Mouse (Mus musculus): ENCODE measurements around the gene Rab34. TPM values are rescaled to one million over a fixed set of nuclear protein-coding genes. Genes with fewer than 3 reads are reported as not detected.
A peak's percentile ranks its signal among the peaks of the same experiment; 100 is the strongest.

The Rab34 gene
- polyA plus RNA-seq, 1 experiment from 2014 or later: 15.6 TPM

GRCm38 (mm10) chr11:78175771-78176401 lies 12.3 kb upstream of the Rab34 start:
- ATAC-seq (ENCODE audit: low read depth) (peak; percentile 40), DNase-seq (no peak)
- no peaks in the 10 kb centered on the region for H3K27me3 ChIP-seq
- H3K4me3 ChIP-seq (replicated peaks): peak overlapping the region; percentile 94
- H3K9ac ChIP-seq: peak overlapping the region; percentile 99
- peak overlapping the region; percentile 100 for H3K27ac ChIP-seq
- 5% methylated on average over 10 of the region's 10 CpGs for WGBS (ENCODE audit: insufficient replicate concordance)
- H3K4me2 ChIP-seq: peak overlapping the region; percentile 81
- peaks cover 66% of the 10 kb centered on the region for H3K4me1 ChIP-seq (replicated peaks)
- H3K36me3 ChIP-seq: peaks cover 29% of the 10 kb centered on the region
- no peaks in the 10 kb centered on the region for H3K9me3 ChIP-seq (replicated peaks)

- ATAC-seq (ENCODE audit: low read depth) (peak; percentile 26), DNase-seq (peak; percentile 97)
- Histone ChIP-seq H3K4me3 (replicated peaks) (peak within 1 kb of the TSS; percentile 94), H3K27ac (peak within 1 kb of the TSS; percentile 100), H3K27me3 (no peaks in the 10 kb centered on the region), H3K36me3 (peaks cover 31% of the 10 kb centered on the region), H3K9me3 (replicated peaks) (no peaks in the 10 kb centered on the region), H3K9ac (peak within 1 kb of the TSS; percentile 99), H3K4me1 (replicated peaks) (peaks cover 68% of the 10 kb centered on the region), H3K4me2 (peak within 1 kb of the TSS; percentile 81)
- WGBS (ENCODE audit: insufficient replicate concordance): under 1% methylated on average over 32 of the region's 32 CpGs
These were observed 11.8 kb upstream of the Rab34 start, which contains the start of the genes Nek8 and Tlcd1 for GRCm38 (mm10) chr11:78176402-78176862. TSS of gene Nek8 (minus strand) at chr11:78176675. TSS of gene Tlcd1 (plus strand) at chr11:78176711.

DNA sequence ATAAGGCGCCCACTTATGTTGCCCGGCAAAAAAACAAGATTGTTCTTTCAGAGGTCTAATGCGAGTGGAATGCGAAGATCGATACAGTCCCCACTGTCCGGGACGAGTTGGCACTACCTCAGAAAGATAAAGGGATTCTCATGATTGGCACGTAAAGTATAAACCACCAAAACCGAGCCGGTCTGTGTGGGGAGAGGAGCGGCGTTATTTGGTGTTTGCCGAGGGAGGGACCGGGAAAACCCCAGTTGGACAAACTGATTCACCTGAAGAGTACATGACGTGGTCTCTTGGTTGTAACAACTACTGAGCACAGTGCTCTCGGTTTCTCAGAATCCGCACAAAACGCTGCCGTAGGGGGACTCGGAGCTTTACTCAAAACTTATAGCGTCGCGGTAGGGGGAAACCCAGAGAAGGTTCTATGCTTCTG lies 11.3 kb upstream of the Rab34 start:
- Histone ChIP-seq H3K4me3 (replicated peaks) (peak overlapping the region; percentile 94), H3K27me3 (no peaks in the 10 kb centered on the region), H3K9ac (peak overlapping the region; percentile 99), H3K4me2 (peak overlapping the region; percentile 81), H3K4me1 (replicated peaks) (peaks cover 69% of the 10 kb centered on the region), H3K9me3 (replicated peaks) (no peaks in the 10 kb centered on the region), H3K36me3 (peaks cover 34% of the 10 kb centered on the region), H3K27ac (peak overlapping the region; percentile 100)
- ATAC-seq (ENCODE audit: low read depth) (no peak), DNase-seq (no peak)
- WGBS (ENCODE audit: insufficient replicate concordance): under 1% methylated on average over 23 of the region's 23 CpGs

DNA sequence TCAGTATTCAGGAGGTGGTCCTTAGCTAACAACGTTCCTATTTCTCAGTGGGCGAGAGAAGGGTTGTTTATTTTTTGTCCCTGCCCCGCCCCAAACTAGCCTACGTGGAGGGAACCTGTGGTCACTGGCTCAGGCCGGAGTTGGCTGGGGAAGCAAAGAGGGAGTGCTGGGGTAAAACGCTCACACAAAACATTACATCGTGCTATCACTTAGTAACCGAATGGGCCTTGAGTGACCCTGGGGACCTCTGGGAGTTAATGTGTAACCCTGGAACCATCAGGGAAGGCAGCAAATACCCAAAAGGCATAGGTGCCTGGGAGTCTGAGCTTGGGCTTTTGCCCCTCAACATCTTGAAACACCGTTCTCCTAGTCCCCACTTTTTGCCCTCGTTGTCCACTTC lies 10.8 kb upstream of the Rab34 start:
- Histone ChIP-seq H3K27ac (peak overlapping the region; percentile 100), H3K9ac (peak overlapping the region; percentile 99), H3K4me2 (peak overlapping the region; percentile 81), H3K27me3 (no peaks in the 10 kb centered on the region), H3K4me3 (replicated peaks) (peak overlapping the region; percentile 94), H3K36me3 (peaks cover 36% of the 10 kb centered on the region), H3K4me1 (replicated peaks) (peaks cover 69% of the 10 kb centered on the region), H3K9me3 (replicated peaks) (no peaks in the 10 kb centered on the region)
- DNase-seq (peak; percentile 71), ATAC-seq (ENCODE audit: low read depth) (peak; percentile 20)
- WGBS (ENCODE audit: insufficient replicate concordance): 0% methylated on average over 10 of the region's 10 CpGs

DNA sequence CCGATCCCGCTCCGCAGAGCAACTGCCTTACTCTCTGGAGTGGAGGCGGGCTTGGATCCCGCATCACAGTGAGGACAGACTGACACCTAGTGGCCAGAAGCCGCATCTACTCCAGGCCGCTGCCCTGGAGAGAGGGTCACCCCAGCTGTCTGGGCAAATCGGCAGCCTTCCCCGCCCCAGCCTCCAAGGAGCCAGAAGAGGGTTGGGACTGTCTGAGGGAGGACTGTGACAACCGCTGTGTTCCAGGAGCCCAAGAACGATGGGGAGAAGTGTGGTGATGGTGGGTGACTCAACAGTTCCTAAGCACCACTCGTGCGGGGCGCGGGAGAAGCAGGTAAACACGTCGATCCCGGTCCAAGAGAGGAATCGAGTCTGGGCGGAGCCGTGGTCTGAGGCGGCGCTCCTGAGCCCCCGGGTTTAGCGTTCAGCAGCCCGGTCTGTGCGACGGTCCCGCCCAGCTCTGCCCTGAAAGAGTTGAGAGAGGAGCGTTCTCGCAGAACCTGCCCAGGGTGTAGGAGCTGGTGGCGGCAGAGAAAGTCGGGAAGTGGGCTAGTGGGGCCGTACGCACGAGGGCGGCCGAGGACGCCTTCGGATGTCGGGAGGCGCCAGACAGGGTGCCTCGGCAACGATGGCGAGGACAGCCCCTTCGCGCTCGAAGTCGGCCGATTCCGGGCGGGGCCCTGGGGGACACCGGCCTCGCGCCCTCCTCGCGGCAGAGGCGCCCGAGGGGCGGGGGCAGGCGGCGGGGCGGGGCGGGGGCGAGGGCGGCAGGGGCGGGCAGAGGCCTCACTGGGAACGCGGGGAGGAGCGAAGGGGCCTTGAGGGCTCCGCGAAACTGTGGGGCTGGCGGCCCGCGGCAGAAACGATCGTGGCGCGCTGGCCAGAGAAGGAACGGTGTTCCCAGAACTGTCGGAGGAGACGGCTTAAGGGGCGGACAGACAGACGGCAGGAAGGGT lies 10.0 kb upstream of the Rab34 start:
- peak overlapping the region; percentile 81 for H3K4me2 ChIP-seq
- H3K9me3 ChIP-seq (replicated peaks): no peaks in the 10 kb centered on the region
- peak overlapping the region; percentile 100 for H3K27ac ChIP-seq
- peak overlapping the region; percentile 94 for H3K4me3 ChIP-seq (replicated peaks)
- ATAC-seq (ENCODE audit: low read depth) (peak; percentile 79), DNase-seq (peak; percentile 90)
- WGBS (ENCODE audit: insufficient replicate concordance): under 1% methylated on average over 81 of the region's 84 CpGs
- no peaks in the 10 kb centered on the region for H3K27me3 ChIP-seq
- peak overlapping the region; percentile 99 for H3K9ac ChIP-seq
- peaks cover 38% of the 10 kb centered on the region for H3K36me3 ChIP-seq
- peaks cover 63% of the 10 kb centered on the region for H3K4me1 ChIP-seq (replicated peaks)

- no peaks in the 10 kb centered on the region for H3K9me3 ChIP-seq (replicated peaks)
- H3K27ac ChIP-seq: peak overlapping the region; percentile 100
- H3K36me3 ChIP-seq: peaks cover 38% of the 10 kb centered on the region
- peak overlapping the region; percentile 94 for H3K4me3 ChIP-seq (replicated peaks)
- under 1% methylated on average over 29 of the region's 29 CpGs for whole genome bisulfite sequencing (ENCODE audit: insufficient replicate concordance)
- DNase-seq (no peak), ATAC-seq (ENCODE audit: low read depth) (peak; percentile 4)
- H3K9ac ChIP-seq: peak overlapping the region; percentile 99
- no peaks in the 10 kb centered on the region for H3K27me3 ChIP-seq
- H3K4me2 ChIP-seq: peak overlapping the region; percentile 81
- H3K4me1 ChIP-seq (replicated peaks): peaks cover 63% of the 10 kb centered on the region
These were observed 9.3 kb upstream of the Rab34 start for GRCm38 (mm10) chr11:78178859-78179437.

GRCm38 (mm10) chr11:78179438-78179999 lies 8.7 kb upstream of the Rab34 start:
- no peak for ATAC-seq (ENCODE audit: low read depth)
- H3K36me3 ChIP-seq: peaks cover 38% of the 10 kb centered on the region
- no peaks in the 10 kb centered on the region for H3K9me3 ChIP-seq (replicated peaks)
- H3K4me3 ChIP-seq (replicated peaks): peak overlapping the region; percentile 94
- H3K27me3 ChIP-seq: no peaks in the 10 kb centered on the region
- WGBS (ENCODE audit: insufficient replicate concordance): 10% methylated on average over 8 of the region's 8 CpGs
- peak overlapping the region; percentile 81 for H3K4me2 ChIP-seq
- peak overlapping the region; percentile 99 for H3K9ac ChIP-seq
- peak overlapping the region; percentile 100 for H3K27ac ChIP-seq
- no peak for DNase-seq
- peaks cover 63% of the 10 kb centered on the region for H3K4me1 ChIP-seq (replicated peaks)

- H3K27ac ChIP-seq: peak overlapping the region; percentile 100
- ATAC-seq (ENCODE audit: low read depth) (no peak), DNase-seq (no peak)
- WGBS (ENCODE audit: insufficient replicate concordance): 28% methylated on average over 6 of the region's 6 CpGs
- peaks cover 38% of the 10 kb centered on the region for H3K36me3 ChIP-seq
- H3K4me1 ChIP-seq (replicated peaks): peaks cover 56% of the 10 kb centered on the region
- no peaks in the 10 kb centered on the region for H3K27me3 ChIP-seq
- no peaks in the 10 kb centered on the region for H3K9me3 ChIP-seq (replicated peaks)
- peak overlapping the region; percentile 99 for H3K9ac ChIP-seq
- peak overlapping the region; percentile 81 for H3K4me2 ChIP-seq
- peak overlapping the region; percentile 94 for H3K4me3 ChIP-seq (replicated peaks)
These were observed 8.0 kb upstream of the Rab34 start for GRCm38 (mm10) chr11:78180081-78180761.

- peak overlapping the region; percentile 81 for H3K4me2 ChIP-seq
- peaks cover 47% of the 10 kb centered on the region for H3K4me1 ChIP-seq (replicated peaks)
- no peak for DNase-seq
These were observed 6.3 kb upstream of the Rab34 start for GRCm38 (mm10) chr11:78181830-78182357.

DNA sequence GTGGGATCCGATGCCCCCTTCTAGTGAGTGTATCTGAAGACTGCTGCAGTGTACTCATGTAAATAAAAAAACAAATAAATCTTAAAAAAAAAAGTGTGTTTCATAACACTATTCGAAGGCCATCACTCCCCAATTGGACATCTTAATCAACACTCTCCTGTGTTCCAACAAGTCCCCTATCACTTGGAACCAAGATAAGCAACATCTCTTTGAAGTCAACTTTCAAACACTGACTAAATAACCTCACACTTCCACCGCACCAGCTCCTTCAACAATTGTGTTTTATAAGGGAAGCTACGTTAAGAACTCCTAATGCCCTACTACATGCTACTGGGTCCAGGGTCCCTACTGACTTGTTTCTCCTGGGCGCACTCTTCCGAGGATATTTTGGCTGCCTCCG lies 5.8 kb upstream of the Rab34 start:
- ATAC-seq (ENCODE audit: low read depth) (no peak), DNase-seq (no peak)
- under 1% methylated on average over 7 of the region's 7 CpGs for WGBS (ENCODE audit: insufficient replicate concordance)

More at GRCm38 (mm10) chr11:78181830-78182357, 6.3 kb upstream of the Rab34 start:
- no peaks in the 10 kb centered on the region for H3K9me3 ChIP-seq (replicated peaks)
- peaks cover 12% of the 10 kb centered on the region for H3K27me3 ChIP-seq
- H3K36me3 ChIP-seq: peaks cover 38% of the 10 kb centered on the region
- ATAC-seq (ENCODE audit: low read depth): no peak
- 28% methylated on average over 2 of the region's 2 CpGs for WGBS (ENCODE audit: insufficient replicate concordance)
- peak overlapping the region; percentile 99 for H3K9ac ChIP-seq
- peak overlapping the region; percentile 100 for H3K27ac ChIP-seq
- peak overlapping the region; percentile 94 for H3K4me3 ChIP-seq (replicated peaks)

More for the DNA sequence above, 5.8 kb upstream of the Rab34 start:
- Histone ChIP-seq H3K4me1 (replicated peaks) (peaks cover 47% of the 10 kb centered on the region), H3K4me2 (peak overlapping the region; percentile 81), H3K27ac (peak overlapping the region; percentile 100), H3K9me3 (replicated peaks) (no peaks in the 10 kb centered on the region), H3K36me3 (peaks cover 38% of the 10 kb centered on the region), H3K27me3 (peaks cover 18% of the 10 kb centered on the region), H3K4me3 (replicated peaks) (peak overlapping the region; percentile 94), H3K9ac (peak overlapping the region; percentile 99)

Data from liver, embryonic 13.5 days (tissue).